Mouse (Mus musculus) C2C12 (cell line): ENCODE measurements at regions not wholly inside any gene's neighbourhood (a gene's known extent, or its start where the extent isn't known, plus 50 kb on each side); places are given as distances from the start of the nearest gene placed in this dataset.

Experiments
- CEBPB ChIP-seq: IDR thresholded peaks from one replicate; pipeline ENCODE4 v1.6.1; 2011; ENCODE audit warnings: low read depth, mild to moderate bottlenecking, control low read depth, moderate library complexity
- CTCF ChIP-seq: IDR thresholded peaks from one replicate; pipeline ENCODE4 v1.5.1; 2011; ENCODE audit not compliant: control insufficient read depth, insufficient read depth, insufficient read length
- FOSL1 ChIP-seq: IDR thresholded peaks from one replicate; pipeline ENCODE4 v1.8.0; 2011; ENCODE audit warnings: mild to moderate bottlenecking, low read length; ENCODE audit not compliant: poor library complexity, insufficient read depth, severe bottlenecking
- MYOG ChIP-seq: IDR thresholded peaks from one replicate; pipeline ENCODE4 v1.6.1; 2011; ENCODE audit not compliant: control insufficient read depth, insufficient read length; ENCODE audit errors: extremely low read depth

DNA sequence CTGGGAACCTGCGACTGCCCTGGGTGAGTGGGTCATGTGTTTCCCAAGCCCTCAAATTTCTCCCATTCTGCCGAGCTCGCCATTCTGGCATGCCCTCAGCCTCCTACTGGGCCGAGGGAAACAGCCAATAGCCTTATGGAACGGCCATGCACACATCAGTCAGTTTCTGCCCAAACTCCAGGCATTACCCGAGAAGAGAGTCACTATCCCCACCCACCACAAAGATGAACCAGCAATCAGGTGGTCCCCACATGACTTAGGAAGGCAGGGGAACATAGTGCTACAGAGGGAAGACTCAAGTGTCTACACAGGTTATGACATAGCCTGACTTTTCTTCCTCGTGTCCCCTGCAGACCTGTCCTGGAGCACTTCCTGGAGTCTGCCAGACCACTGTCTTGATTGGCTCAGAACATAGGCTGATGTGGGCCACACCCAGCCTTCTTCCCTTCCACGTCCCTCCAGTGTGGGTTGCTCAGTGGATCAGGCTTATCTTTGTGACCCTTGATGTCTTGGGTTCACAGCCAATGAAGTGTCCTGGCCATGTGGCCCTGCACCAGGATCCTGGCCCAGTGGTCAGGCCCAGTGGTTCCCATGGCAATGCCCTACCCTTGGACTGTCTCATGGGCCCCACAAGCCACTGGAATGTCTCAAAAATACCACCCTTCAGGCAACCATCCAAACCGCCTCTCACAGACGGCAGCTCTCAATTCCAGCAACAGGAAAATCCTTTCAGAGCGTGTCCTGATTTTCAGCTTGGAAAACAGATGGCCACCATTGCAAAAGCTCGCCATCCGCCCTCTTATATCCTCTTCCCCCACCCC lies 58.0 kb downstream of the Irf2bpl start:
- TF ChIP-seq CTCF = no peak
- TF ChIP-seq FOSL1 = no peak
- no peak for TF ChIP-seq MYOG
- TF ChIP-seq CEBPB = peak; percentile 53
